Mouse (Mus musculus): Measurements from ENCODE around the gene Snorc. TPM values are rescaled to one million over a fixed set of nuclear protein-coding genes. Genes with fewer than 3 reads are reported as not detected.
"Not testable (repeated sequence)": the region's sequence is repeated elsewhere in the genome, so short reads cannot be mapped to it uniquely, and the experiment has no call there.

Snorc gene
- total RNA-seq (2021), result under 1 TPM in 1 of 2 experiments, not detected in 1; 0.87 TPM

DNA sequence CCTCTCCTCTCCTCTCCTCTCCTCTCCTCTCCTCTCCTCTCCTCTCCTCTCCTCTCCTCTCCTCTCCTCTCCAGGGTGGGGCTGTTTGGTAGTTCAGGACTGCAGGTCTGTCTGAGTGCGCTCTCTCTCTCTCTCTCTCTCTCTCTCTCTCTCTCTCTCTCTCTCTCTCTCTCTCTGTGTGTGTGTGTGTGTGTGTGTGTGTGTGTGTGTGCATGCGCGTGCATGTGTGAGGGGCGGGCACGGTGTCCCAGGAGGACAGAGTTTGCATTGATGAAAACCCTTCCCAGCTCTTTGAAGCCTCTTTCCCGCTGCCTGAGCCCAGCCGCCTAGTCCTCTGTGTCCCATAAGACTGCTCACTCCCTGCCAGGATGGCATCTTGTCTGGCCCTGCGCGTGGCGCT lies at the start of gene Snorc:
Snorc (plus strand) TSS at position 301 of the 400 bp plus-strand sequence.
- intact Hi-C loops (cut with DNase I), result loop anchor here (5.0 kb wide), 1 partner anchor 287 kb away; the partner anchor contains the start of gene Atg16l1
- not testable (repeated sequence) for DNase-seq (ENCODE audit: low spot score in 2 of 2)

DNA sequence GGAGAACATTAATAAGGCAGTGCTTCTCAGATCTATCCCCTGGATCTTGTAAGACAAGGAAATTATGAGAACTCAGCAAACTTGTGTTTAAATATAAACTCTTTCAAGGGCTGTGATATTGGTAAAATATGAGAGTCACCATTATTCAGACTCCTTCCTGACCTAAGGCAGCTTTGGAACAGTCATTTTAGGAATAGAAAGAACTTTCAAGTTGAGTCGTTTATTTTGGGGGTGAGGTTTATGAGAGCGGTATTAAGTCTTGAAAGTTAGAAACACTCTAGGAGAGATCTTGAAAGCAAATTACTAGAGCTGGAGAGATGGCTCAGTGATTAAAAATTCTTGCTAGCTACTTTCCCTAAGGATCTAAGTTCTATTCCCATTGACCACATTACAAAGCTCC lies 34.9 kb upstream of the Snorc start:
- DNase-seq (ENCODE audit: low spot score in 2 of 2), result no peak
- intact Hi-C loops (cut with DNase I), result no loop called here

DNA sequence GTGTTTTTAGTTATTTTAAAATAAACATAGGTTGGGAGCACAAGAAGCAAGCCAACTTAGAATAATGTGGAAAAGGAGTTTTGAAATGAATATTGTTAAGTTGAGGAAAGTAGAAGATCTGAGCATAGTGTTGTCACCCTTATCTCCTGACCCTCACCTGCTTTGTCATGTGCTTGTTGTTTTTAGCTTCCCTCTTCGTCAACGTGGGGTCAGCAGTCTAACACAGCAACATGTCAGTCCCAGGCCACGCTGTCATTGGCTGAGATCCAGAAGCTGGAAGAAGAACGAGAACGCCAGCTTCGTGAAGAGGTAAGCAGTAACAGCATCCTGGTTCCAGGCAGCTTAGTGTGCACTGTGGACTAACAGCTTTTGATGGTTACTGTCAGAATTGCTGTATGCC lies 33.5 kb upstream of the Snorc start:
- intact Hi-C loops (cut with DNase I), result no loop called here
- DNase-seq (ENCODE audit: low spot score in 2 of 2), result no peak

DNA sequence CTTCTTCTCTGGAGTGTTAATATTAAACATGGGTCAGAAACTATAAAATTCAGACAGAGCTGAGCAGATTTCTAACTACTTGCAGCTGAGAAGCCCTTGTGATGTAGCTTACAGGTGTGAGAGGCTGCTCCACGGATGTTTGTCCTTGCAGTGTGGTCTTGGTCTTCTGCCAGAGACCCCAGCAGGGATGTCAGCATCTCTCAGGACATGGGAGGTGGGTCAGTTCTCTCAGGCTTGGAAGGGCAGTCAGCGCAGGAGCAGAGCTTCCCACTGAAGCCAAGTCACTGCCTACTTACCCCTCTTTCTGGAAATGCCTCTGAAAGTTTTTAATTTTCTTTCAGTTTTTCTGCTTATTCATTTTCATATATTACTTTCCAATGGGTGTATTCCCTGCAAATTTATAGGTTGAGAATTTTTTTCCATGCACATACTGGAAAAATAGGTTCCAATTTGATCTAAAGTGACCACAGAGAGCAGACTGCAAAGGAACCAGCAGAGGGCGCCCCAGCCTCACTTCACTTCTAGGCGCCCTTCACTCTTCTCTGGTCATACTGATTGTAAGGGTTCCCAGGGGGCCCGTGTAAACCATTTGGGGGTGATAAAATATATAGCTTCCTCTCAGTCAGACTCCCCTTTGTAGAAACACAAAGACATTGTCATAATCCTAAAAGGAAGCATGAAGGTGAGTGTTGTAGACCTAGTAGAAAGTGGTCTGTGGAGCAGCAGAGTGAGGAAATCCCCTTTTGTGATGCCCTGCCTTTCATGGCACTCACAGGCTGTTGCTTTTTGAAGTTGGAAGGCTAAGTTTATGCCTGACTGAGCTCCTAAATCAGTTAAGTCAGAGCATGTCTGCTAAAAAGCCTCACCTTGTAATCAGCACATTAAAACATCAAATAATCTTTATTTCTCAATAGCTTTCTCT lies 22.6 kb upstream of the Snorc start:
- intact Hi-C loops (cut with DNase I), result loop anchor here (1.0 to 10.0 kb wide), 3 partner anchors 309 to 537 kb away; no protein-coding TSS in a partner anchor
- peak; percentile 62 to 72 for DNase-seq (ENCODE audit: low spot score in 2 of 2)

DNA sequence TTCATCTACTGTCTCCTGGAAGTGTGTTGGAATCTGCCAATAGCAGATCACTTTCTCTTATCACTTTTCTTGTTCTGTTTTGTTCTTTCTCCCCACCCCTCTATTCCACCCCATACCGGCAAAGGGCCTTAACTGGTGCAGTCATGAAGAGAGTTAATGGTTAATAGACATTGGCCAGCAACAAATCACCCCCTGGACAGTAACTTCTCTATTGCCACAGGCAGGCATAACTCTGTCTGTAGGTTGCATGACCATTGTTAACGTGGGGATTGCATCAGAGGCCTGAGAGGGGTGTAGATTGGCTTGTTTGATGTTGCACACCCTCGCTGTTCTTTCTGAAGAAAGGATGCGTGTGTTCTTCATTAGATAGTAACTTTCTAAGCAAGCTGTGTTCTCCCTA lies 20.6 kb upstream of the Snorc start:
- intact Hi-C loops (cut with DNase I), result loop anchor here (5.0 to 10.0 kb wide), 2 partner anchors 473 to 535 kb away; no protein-coding TSS in a partner anchor
- no peak for DNase-seq (ENCODE audit: low spot score in 2 of 2)

DNA sequence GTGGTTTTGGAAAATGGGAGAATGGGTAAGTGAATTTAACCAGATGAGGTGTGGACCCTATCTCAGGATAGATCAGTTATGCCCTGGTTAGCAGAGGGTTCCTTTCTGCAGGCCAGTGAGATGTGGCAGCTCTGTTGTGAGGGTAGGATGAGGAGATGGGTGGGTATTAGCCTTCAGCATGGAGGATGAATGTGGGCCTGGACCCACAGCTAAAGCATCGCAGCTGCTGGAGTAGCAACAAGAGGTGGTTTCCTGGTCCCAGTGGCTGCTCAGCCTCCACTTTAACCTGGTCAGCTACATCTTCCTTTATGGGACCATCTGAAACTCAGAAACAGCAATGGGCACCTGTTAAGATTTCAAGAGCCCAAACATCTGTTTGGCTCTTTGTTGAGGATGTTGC lies 13.6 kb upstream of the Snorc start:
- intact Hi-C loops (cut with DNase I), result no loop called here
- DNase-seq (ENCODE audit: low spot score in 2 of 2), result no peak

DNA sequence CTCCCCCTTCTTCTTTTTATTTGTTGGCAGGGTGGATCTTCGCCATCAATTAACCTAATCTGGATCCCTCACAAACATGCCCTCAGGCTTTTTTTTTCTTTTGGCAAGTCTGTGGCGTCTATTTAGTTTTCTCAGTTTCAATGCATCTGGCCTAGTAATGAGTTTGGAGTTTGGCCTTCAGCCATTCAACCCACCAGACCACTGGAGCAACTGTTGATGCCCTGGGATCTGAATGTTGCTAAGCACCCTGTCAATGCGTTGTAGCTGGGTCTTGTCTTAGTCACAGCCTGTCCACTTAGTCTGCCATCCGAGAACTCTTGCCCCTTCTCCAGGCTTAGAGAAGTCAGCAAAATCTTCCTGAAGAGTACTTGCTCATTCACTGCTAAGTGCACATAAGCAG lies 12.0 kb upstream of the Snorc start:
- intact Hi-C loops (cut with DNase I), result no loop called here
- DNase-seq (ENCODE audit: low spot score in 2 of 2), result no peak

DNA sequence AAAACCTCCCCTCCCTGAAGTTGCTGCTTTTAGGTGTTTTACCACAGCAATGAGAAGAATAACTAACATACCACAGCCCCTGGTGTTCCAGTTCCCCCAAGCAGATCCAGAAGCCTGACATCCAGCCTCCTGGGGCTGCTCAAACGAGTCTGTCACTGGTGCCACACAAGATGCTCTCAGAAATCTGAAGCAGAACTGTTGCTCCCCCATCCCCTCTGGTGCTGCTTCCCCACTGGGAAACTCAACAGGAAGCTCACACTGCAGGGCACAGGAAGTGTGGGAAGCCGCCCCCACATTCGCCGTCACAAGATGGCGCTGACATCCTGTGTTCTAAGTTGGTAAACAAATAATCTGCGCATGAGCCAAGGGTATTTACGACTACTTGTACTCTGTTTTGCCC lies 10.2 kb upstream of the Snorc start:
- intact Hi-C loops (cut with DNase I); DNase-seq (ENCODE audit: low spot score in 2 of 2): not testable (repeated sequence)

DNA sequence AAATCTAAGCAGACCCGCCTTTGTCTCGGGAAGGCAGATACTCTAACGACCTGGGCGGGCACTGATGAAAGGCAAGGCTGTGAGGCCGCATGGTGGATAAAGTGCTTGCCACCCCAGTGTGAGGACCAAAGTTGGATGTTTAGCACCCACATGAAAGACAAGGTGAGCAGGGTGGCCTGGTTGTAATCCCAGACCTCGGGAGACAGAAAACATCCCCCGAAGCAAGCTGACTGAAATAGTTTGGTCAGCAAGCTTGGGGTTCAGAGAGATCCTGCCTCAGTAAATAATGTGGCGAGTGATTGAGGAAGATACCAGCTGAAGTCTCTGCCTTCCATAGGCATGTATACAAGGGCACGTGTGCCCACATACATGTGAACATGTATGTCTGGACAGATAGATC lies 2.6 kb upstream of the Snorc start:
- DNase-seq (ENCODE audit: low spot score in 2 of 2), result no peak
- intact Hi-C loops (cut with DNase I), result loop anchor here (5.0 kb wide), 1 partner anchor 290 kb away; the partner anchor contains the start of gene Atg16l1

DNA sequence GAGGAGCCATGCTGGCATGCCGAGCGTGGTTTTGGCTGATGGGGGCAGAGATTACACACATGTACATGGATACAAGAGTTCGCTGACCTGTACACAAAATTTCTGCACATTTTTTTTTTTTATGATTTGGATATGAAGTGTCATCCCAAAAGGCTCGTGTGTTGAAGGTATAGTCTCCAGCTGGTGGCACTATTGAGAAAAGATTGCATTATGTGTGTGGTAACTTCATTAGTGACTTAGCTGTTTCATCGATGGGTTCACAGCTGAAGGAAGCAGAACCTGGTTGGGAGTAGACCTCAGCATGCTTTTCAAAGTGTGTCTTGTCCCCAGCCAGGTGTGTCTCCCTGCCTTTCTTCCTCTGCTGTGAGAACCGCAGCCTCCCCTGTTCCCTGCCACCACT lies 1.8 kb upstream of the Snorc start:
- DNase-seq (ENCODE audit: low spot score in 2 of 2), result peak in 1 of 2 experiments; percentile 70
- intact Hi-C loops (cut with DNase I), result loop anchor here (5.0 kb wide), 1 partner anchor 289 kb away; the partner anchor contains the start of gene Atg16l1

DNA sequence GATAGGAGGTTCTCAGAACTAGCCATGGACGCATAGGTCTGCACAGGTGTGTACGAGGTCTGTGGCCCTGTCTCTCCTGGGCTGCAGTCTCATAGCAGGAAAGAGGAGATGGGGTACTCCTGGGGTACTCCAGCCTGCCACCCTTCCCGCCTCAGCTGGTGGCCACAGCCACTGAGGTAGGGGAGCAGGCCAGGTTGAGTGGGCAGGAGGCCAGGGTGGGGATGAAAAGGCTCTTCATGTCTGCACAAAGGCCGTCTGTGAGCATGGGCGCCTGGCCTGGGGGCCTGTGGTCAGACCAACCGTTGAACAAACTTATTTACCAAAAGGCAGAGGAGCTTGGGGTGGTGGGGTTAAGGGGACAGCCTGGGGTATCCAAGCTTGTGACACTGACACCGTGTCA lies 1.8 kb downstream of the Snorc start:
- DNase-seq (ENCODE audit: low spot score in 2 of 2), result peak in 1 of 2 experiments; percentile 14
- intact Hi-C loops (cut with DNase I), result no loop called here

DNA sequence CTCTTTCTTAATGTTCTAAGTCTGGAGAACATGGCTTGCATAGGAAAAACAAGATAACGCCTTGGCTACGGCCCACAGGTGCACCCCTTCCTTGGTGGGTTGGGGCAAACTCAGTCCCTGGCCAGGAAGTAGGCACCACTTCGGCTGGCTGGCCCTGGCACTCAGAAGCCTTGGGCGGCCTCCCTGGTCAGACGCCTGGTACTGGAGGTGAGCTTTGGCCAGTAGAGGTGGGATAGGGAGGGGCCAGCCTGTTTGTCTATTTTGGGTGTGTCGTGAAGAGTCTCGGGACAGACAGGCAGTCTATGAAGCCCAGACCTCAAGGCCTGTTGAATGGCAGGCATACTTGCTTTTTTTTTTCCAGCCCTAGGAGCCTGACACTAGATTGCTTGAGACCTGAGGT lies 2.5 kb downstream of the Snorc start:
- DNase-seq (ENCODE audit: low spot score in 2 of 2), result peak in 1 of 2 experiments; percentile 15
- intact Hi-C loops (cut with DNase I), result no loop called here

DNA sequence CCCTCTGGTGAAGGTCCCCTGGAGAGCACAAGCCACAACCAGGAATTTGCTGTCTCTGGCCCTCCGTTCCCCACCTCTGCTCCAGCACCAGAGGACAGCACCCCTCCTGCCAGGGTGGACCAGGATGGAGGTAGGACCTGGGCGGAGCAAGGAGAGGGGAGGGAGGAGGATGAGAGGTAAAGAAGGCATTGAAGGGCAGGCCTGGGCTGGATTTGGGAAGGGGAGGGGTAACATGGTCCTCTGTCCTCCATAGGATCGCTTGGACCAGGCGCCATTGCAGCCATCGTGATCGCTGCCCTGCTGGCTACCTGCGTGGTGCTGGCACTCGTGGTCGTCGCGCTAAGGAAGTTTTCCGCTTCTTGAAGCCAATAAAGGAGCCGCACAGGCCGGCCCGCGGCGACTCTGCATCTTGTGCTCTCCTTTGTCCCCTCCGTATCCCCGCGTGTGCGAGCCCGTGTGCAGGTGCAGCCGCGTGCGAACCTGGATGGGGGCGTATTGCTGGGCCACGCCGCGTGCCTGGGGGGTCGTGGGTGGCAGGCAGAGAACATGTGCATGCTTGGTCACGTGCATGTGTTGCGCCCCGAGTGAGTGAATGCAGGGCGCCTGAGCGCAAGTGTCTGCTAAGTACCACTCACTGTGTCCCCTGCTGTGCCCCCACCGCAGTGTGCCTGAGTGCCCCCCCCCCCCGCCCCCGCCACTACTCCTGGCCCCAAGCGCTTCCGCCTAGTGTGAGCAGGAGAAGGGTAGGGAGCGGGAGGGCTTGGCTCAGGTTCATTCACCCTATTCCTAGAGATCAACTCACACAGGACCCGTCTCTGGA lies 5.2 kb downstream of the Snorc start:
- intact Hi-C loops (cut with DNase I), result no loop called here

DNA sequence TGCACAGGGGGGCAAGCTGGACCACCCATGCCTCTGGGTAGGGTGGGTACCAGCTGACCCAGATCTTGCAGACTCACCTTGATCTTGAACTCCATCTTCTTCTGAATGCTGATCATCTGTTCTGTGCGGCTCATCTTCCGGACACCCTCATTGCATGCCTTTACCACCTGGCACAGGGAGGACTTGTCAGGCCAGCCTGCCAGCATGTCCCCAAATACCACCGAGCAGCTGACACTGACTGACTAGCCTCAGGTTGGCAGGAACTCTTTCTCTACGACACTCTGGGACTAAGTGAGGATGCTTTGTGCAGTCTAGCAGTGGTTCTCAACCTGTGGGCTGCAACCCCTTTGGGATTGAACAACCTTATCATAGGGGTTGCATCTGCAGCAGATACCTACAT lies 12.5 kb downstream of the Snorc start:
- DNase-seq (ENCODE audit: low spot score in 2 of 2), result peak in 1 of 2 experiments; percentile 15
- intact Hi-C loops (cut with DNase I), result no loop called here

More for the DNA sequence above, 5.2 kb downstream of the Snorc start:
- peak; percentile 76 to 84 for DNase-seq (ENCODE audit: low spot score in 2 of 2)

DNA sequence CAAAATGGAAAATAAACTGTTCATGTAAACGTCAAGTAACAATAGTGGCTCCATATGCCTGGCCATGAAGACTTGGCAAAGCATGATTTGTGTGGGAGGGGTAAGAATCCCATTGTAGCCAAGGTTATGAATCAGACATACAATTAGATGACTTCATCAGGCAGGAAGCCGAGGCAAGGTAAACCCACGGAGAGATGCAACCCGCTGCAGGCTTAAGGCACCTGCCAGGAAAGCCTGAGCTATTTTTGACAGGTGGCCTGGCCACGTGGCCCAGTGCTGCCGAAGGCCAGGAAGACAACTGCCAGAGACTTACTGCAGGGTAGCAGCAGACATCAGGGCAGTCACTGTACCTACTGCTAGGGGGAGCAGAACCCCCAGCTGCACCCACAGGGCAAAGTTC lies 16.3 kb downstream of the Snorc start:
- DNase-seq (ENCODE audit: low spot score in 2 of 2), result peak; percentile 63 to 91
- intact Hi-C loops (cut with DNase I), result no loop called here

DNA sequence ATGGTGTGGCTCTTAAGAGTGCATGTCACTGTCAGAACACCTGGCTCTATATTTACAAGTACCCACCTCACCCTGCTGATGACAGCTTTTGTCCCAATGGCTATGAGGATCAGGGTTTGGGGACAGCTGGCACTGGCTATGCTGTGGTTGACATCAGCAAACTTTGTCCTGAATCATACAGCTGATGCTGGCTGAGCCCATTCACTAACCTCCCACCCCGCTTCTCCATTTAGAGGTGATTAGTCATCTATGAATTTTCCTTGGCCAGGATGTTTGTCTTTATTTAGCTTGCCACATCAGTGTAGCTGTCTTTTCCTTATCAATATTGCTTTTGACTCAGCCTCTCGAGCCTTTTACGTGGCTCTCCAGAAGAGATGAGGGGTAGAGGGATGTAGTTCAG lies 22.2 kb downstream of the Snorc start:
- no peak for DNase-seq (ENCODE audit: low spot score in 2 of 2)

DNA sequence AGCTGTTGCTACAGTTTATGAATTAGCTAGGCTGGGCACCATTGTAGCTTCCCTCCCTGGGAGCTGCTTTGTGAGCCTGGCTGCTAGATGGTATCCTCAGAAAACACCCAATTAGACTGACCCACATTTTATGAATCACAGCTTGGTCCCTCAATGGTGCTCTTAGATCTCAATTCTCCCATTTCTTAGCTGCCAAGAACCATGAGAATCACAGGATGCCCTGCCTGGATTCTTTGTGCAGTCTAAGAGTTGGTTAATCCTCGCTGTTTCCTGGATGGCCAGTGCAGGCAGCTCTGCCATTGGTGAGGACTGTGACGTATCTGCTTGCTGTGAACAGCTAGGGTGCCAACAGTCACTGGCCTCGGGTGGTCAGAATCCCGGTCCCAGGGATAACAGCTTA lies 23.5 kb downstream of the Snorc start:
- DNase-seq (ENCODE audit: low spot score in 2 of 2), result peak in 1 of 2 experiments; percentile 67
- intact Hi-C loops (cut with DNase I), result no loop called here

More for the DNA sequence above, 22.2 kb downstream of the Snorc start:
- intact Hi-C loops (cut with DNase I), result no loop called here

DNA sequence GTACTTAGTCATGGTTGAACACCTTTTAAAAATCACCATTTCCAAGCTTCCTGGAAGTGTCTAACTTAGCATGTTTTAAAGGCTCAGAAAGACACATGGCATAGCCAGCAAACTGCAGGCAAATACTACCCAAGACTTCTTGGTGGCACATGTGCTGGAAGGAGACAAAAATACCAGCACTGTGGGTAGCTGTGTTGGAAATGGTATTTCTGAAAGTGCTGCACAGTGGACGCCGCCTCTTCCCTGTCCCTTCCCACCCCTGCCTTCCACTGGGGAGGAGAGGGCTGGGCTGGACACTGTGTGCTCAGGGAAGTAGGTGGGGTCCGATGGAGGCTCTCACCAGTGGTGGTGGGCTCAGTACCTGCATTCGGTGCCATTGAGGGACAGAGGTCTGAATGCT lies 35.5 kb downstream of the Snorc start:
- intact Hi-C loops (cut with DNase I), result loop anchor here (5.0 kb wide), 1 partner anchor 217 kb away; no protein-coding TSS in a partner anchor
- peak in 1 of 2 experiments; percentile 77 for DNase-seq (ENCODE audit: low spot score in 2 of 2)

DNA sequence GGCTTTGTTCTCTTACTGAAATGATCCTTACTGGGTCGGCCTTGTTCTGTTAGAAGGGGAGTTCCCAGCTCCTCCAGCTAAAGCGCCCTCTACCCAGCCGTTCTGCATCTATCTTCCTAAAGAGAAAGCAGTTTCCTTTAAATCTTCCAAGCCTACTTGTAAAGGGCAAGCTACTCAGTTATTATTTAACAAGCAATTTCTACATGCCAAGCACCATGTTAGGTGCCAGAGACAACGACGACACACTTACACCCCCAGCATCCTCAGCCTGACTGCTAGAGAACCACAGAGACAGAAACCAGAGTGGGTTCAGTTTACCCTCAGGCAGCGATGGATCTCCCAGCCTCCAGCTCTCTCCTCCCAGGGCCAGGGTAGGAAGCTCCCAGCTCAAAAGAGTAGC lies 37.8 kb downstream of the Snorc start:
- peak in 1 of 2 experiments; percentile 71 for DNase-seq (ENCODE audit: low spot score in 2 of 2)
- intact Hi-C loops (cut with DNase I), result loop anchor here (2.0 to 5.0 kb wide), 3 partner anchors 87 to 214 kb away; no protein-coding TSS in a partner anchor

Data from left cerebral cortex, postnatal 25 days (tissue).